Mouse (Mus musculus) frontal cortex, postnatal 10 days (tissue): ENCODE measurements around the gene Armc10.
"Not testable (repeated sequence)": the region's sequence is repeated elsewhere in the genome, so short reads cannot be mapped to it uniquely, and the experiment has no call there.

Experiments used
- DNase-seq, 2 experiments: peaks; one replicate each; pipeline ENCODE4 v3.0.0; 2022; ENCODE audit warnings: low spot score in 2 of 2, mixed read lengths in 1 of 2

Gene Armc10

DNA sequence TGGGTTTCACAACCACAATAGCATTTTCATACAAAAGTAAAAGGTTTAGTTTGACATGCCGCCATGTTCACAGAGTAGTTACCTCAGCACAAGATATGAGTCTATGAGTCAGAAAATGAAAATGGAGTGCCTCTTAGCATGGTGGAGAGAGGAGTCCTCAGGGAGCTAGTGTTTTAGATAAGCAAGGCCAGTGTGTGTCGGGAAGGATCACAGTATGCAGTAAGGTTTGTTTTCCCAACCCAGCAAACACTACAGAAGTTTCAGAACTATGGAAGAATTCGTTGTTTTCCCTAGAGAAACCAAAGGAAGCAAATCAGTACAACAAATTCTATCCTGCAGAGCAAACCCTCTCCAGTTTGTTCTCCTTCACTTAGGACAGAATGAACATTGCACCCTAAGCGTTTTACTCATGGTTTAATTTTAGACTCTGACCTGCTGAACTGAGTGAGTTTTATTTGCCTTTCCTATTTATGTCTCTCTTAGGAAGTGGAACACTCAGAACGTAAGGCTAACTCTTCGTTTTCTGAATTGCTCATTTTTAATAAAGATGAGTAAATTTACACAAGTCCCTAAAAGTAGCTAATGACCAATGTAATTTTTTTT is 57.4 kb downstream of the Armc10 start:
- no peak for DNase-seq

GRCm38 (mm10) chr5:21703708-21704107 is 58.1 kb downstream of the Armc10 start:
- no peak for DNase-seq

DNA sequence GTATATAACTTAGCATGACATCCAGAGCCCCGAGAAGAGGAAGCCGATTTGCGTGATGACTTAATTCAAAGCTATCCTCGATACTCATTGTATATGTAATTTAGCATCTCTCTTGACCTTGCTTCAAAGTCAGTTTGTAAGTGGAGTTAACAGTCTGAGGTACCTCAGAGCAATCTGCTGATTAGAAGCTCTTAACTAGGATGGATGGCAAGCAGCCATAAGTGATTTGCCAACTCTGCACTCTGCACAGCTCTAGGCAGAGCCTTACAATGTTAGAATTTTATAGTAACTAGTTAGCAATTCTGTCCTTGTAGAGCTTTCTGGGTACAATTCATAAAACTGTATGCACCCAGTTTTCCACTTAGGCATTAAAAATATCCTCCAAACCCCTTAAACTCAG is 60.9 kb downstream of the Armc10 start:
- no peak for DNase-seq

- DNase-seq: not testable (repeated sequence)
Measured at GRCm38 (mm10) chr5:21708011-21708410, 62.4 kb downstream of the Armc10 start.
